Mouse (Mus musculus) cerebellum, adult 2 months (tissue): ENCODE measurements around the gene Mef2b.

Experiments used
- CTCF ChIP-seq: fragments of 200-500 bp; IDR thresholded peaks from 2 replicates; pipeline ENCODE4 v1.5.1; 2011; ENCODE audit warnings: low read depth, mild to moderate bottlenecking, control low read depth, low read length, moderate library complexity, borderline replicate concordance; ENCODE audit not compliant: insufficient read depth
- POLR2A ChIP-seq: fragments of 200-500 bp; IDR thresholded peaks from 2 replicates; pipeline ENCODE4 v1.6.1; 2011; ENCODE audit warnings: low read length, control low read depth, borderline replicate concordance; ENCODE audit not compliant: insufficient read depth

- no peak for TF ChIP-seq POLR2A
- no peak for TF ChIP-seq CTCF
Observed at GRCm38 (mm10) chr8:70208130-70208529, 68.6 kb downstream of the Mef2b start.
